Mouse (Mus musculus) liver, postnatal 0 days (tissue): ENCODE data around the gene Smo. TPM values are rescaled to one million over a fixed set of nuclear protein-coding genes. Genes with fewer than 3 reads are reported as not detected.

Experiments
- ATAC-seq: fragments of 200-750 bp; cut with Nextera tagmentation; 2 replicates; pipeline ENCODE4 v1.8.0; 2017; ENCODE audit warnings: mild to moderate bottlenecking, moderate library complexity
- DNase-seq: peaks from one replicate; pipeline ENCODE4 v3.0.0-alpha.2; 2016
- H3K27ac ChIP-seq: fragments of 300-500 bp; sonication (generic); 2 replicates; pipeline ENCODE4 v1.5.1; 2014; ENCODE audit warnings: antibody characterized with exemption, moderate library complexity, mild to moderate bottlenecking, low read depth
- H3K27me3 ChIP-seq: fragments of 300-500 bp; sonication (generic); 2 replicates; pipeline ENCODE4 v1.6.1; 2014; ENCODE audit warnings: low read length, control low read depth, mixed read lengths; ENCODE audit not compliant: insufficient read depth
- H3K36me3 ChIP-seq: fragments of 300-500 bp; sonication (generic); replicated peaks from 2 replicates; pipeline ENCODE4 v1.6.1; 2014; ENCODE audit warnings: mild to moderate bottlenecking, control low read depth, low read length, moderate library complexity, mixed read lengths; ENCODE audit not compliant: insufficient read depth
- H3K4me1 ChIP-seq: fragments of 300-500 bp; sonication (generic); 2 replicates; pipeline ENCODE4 v1.6.1; 2014; ENCODE audit warnings: antibody characterized with exemption, mild to moderate bottlenecking, control low read depth; ENCODE audit not compliant: insufficient read depth
- H3K4me2 ChIP-seq: fragments of 300-500 bp; sonication (generic); 2 replicates; pipeline ENCODE4 v1.6.1; 2014; ENCODE audit warnings: low read depth, mild to moderate bottlenecking, low read length, moderate library complexity, mixed read lengths
- H3K4me3 ChIP-seq: fragments of 300-500 bp; sonication (generic); 2 replicates; pipeline ENCODE4 v1.5.1; 2014; ENCODE audit warnings: low read depth, low read length
- H3K9ac ChIP-seq: fragments of 300-500 bp; sonication (generic); replicated peaks from 2 replicates; pipeline ENCODE4 v1.6.1; 2014; ENCODE audit warnings: mild to moderate bottlenecking, moderate library complexity
- H3K9me3 ChIP-seq: fragments of 300-500 bp; sonication (generic); 2 replicates; pipeline ENCODE4 v1.6.1; 2016; ENCODE audit warnings: mild to moderate bottlenecking, control low read depth, low read length, mixed read lengths
- CTCF ChIP-seq: sonication (generic); IDR thresholded peaks from 2 replicates; pipeline ENCODE4 v1.5.1; 2016; ENCODE audit warnings: antibody characterized with exemption, low read depth
- EP300 ChIP-seq: IDR thresholded peaks from 2 replicates; pipeline ENCODE4 v1.6.1; 2016; ENCODE audit warnings: antibody characterized with exemption, low read depth, mild to moderate bottlenecking
- WGBS: fragments of 180-500 bp; shearing (Covaris S2); extraction: QIAGEN DNeasy Blood & Tissue Kit; methylation state at CpG from one replicate; pipeline ENCODE4 v1.1.7; 2014; ENCODE audit not compliant: insufficient replicate concordance; 5-methylcytosine and 5-hydroxymethylcytosine counted together
- polyA plus RNA-seq: library from polyadenylated mRNA; unstranded; fragments of >200 nt; fragmentation: Nextera tagmentation; extraction: Ambion mirVana; gene quantifications from 2 replicates; pipeline ENCODE4 v1.2.1, GENCODE M21; 2015

Smo gene
- polyA plus RNA-seq, 1 experiment from 2014 or later = 2.2 TPM

DNA sequence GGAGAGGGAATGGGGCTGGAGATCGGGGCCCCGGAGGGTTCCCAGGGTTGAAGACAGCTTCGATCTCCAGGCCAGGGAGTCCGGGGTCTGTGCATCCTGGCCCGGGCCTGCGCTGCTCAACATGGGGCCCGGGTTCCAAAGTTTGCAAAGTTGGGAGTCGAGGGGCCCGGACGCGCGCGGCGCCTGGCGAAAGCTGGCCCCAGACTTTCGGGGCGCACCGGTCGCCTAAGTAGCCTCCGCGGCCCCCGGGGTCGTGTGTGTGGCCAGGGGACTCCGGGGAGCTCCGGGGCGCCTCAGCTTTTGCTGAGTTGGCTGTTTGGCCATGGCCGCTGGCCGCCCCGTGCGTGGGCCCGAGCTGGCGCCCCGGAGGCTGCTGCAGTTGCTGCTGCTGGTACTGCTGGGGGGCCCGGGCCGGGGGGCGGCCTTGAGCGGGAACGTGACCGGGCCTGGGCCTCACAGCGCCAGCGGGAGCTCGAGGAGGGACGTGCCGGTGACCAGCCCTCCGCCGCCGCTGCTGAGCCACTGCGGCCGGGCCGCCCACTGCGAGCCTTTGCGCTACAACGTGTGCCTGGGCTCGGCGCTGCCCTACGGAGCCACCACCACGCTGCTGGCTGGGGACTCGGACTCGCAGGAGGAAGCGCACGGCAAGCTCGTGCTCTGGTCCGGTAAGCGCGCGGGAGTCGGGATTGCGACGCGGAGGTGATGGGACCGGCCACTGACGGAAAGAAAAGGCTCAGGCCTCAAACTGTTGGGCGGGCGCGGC lies 567 bp downstream of the Smo start:
- DNase-seq = peak; percentile 74
- peak overlapping the region; percentile 84 for H3K9ac ChIP-seq
- H3K4me2 ChIP-seq = peak overlapping the region; percentile 74
- peak overlapping the region; percentile 71 for H3K27ac ChIP-seq
- H3K27me3 ChIP-seq = peaks cover 8% of the 10 kb centered on the region; the same call in 1 of the 2 replicates
- H3K4me3 ChIP-seq = peak overlapping the region; percentile 66
- H3K4me1 ChIP-seq = peaks cover 18% of the 10 kb centered on the region
- peak; percentile 78 for ATAC-seq
- no peaks in the 10 kb centered on the region for H3K9me3 ChIP-seq
- under 1% methylated on average over 51 of the region's 75 CpGs for WGBS
- no peaks in the 10 kb centered on the region for H3K36me3 ChIP-seq
- no peak for TF ChIP-seq CTCF
- no peak for TF ChIP-seq EP300

DNA sequence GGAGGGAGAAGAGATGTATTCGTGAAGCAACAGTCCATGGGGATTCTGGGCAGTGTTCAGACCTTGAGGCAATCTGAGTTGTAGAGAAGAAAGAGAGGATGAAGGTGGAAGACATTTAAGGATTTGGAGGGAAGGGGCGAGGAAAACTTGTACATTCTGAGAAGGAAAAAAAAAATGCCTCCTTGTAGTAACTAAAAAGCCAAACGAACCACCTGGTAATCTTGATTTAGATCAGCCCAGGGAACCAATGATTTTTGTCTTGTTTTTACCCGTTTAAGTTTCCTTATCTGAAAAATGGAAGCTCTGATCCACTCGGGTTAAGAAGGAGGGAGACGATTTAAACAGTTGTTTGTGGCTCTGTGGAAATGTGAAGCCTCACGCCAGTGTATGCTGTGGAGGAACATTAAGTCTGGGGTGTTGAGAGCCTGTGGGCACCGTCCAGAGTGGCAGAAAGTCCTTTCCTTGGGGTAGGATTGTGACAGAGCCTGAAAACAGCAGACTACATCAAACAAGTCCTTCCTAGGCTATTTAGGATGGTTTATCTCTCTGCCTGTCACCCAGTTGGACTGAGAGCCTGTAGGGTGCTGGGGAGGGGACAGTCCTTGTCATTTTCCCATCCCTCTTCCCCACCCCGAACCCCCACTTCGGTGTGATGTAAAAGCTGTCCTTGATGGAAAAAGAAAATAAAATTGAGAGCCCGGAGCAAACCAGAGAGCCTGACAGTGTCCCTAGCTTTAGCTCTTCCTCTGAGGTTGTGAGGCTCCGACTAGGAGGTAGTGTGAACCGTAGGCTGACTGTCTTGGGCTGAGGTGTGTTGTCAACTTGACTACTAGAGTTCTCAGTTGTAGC lies 1.5 kb downstream of the Smo start:
- H3K27me3 ChIP-seq = peaks cover 8% of the 10 kb centered on the region; the same call in 1 of the 2 replicates

DNA sequence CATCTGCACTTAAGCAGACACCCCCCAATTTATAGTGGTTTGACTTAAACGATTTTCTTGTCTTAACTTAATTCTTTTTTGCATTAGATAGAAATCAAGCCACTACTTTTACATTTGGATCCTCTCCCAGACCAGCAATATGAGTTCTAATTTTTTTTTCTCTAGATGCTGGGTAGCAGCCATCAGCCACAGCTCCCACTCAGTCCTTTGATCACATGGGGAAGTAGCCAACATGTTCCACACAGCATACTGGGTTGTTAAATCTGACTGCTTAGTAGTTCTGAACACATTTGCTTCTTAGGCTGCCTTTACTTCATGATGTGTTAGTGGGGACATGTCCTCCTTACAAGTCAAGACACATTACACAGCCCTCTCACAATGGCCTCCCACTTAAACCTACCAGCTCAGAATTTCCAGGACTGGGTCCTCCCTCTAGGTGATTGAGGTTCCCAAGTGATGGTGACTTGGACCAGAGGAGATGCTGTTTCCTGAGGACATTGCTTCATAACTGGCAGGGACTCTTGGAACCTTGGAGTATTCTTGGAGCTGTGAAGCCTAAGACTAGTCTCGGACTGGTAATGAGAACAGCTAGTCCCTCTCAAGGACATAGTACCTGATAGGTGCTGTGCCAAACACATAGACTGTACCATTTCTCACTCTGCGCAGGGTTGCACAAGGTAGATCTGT lies 16.3 kb downstream of the Smo start:
- 74% methylated on average over 3 of the region's 3 CpGs for WGBS
- Histone ChIP-seq H3K4me2 (no peak overlapping the region), H3K27ac (no peak overlapping the region), H3K4me3 (no peak overlapping the region), H3K9me3 (peaks cover 7% of the 10 kb centered on the region), H3K4me1 (no peaks in the 10 kb centered on the region; the same call in 1 of the 2 replicates), H3K9ac (no peak overlapping the region), H3K36me3 (no peaks in the 10 kb centered on the region), H3K27me3 (no peaks in the 10 kb centered on the region)
- DNase-seq (no peak), ATAC-seq (no peak)
- no peak for TF ChIP-seq EP300
- TF ChIP-seq CTCF = no peak

More for the DNA sequence above, 1.5 kb downstream of the Smo start:
- TF ChIP-seq EP300 (no peak), CTCF (no peak)
- no peaks in the 10 kb centered on the region for H3K36me3 ChIP-seq
- H3K4me1 ChIP-seq = peaks cover 18% of the 10 kb centered on the region
- H3K9ac ChIP-seq = peak overlapping the region; percentile 84
- no peak for ATAC-seq
- H3K27ac ChIP-seq = 0 out of 2 replicates have a peak overlapping the region, but pooled peaks have one; percentile 71
- 17% methylated on average over 13 of the region's 13 CpGs for WGBS
- H3K4me2 ChIP-seq = peak overlapping the region; percentile 74
- H3K9me3 ChIP-seq = no peaks in the 10 kb centered on the region
- DNase-seq = no peak
- H3K4me3 ChIP-seq = peak overlapping the region; percentile 66

DNA sequence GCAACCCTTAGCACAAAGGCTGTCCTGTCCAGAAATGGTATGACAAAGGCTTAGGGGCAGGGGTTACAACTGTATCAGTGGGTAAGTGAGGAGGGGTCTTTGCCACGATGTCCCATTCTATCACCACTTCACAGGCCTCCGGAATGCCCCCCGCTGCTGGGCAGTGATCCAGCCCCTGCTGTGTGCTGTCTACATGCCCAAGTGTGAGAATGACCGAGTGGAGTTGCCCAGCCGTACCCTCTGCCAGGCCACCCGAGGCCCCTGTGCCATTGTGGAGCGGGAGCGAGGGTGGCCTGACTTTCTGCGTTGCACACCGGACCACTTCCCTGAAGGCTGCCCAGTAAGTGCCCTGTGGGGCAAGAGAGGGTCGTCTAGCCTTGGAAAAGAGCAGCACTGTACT lies 18.0 kb downstream of the Smo start:
- Histone ChIP-seq H3K4me2 (no peak overlapping the region), H3K9me3 (peaks cover 3% of the 10 kb centered on the region), H3K9ac (no peak overlapping the region), H3K4me3 (no peak overlapping the region), H3K27ac (no peak overlapping the region), H3K36me3 (no peaks in the 10 kb centered on the region), H3K27me3 (no peaks in the 10 kb centered on the region), H3K4me1 (no peaks in the 10 kb centered on the region; the same call in 1 of the 2 replicates)
- WGBS = 83% methylated on average over 11 of the region's 11 CpGs
- TF ChIP-seq EP300 (no peak), CTCF (no peak)
- ATAC-seq = no peak
- no peak for DNase-seq

DNA sequence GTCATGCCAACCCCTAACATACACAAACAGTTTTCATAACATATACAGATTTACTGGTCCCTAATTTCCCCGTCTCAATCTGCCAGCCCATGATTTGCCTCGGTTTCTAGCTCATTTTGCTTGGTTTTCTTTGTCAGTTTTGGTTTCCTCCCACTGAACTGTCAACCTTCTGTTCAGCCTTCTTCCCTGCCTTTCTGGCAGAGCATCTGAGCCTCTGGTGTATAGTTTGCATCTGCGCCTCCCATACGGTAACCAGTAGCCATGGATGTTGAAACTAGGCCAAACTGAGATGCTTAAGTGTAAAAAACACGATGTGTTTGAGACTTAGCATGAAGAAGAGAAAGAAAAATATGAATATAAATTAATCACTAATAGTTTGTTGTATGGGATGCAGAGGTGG lies 20.7 kb downstream of the Smo start:
- TF ChIP-seq EP300 (no peak), CTCF (no peak)
- 73% methylated on average over 5 of the region's 5 CpGs for WGBS

More for the DNA sequence above, 20.7 kb downstream of the Smo start:
- H3K27ac ChIP-seq = peak overlapping the region; percentile 34; the same call in 1 of the 2 replicates
- H3K4me2 ChIP-seq = no peak overlapping the region
- no peak overlapping the region for H3K9ac ChIP-seq
- H3K9me3 ChIP-seq = no peaks in the 10 kb centered on the region
- no peaks in the 10 kb centered on the region; the same call in 1 of the 2 replicates for H3K4me1 ChIP-seq
- no peak overlapping the region for H3K4me3 ChIP-seq
- H3K36me3 ChIP-seq = no peaks in the 10 kb centered on the region
- no peaks in the 10 kb centered on the region for H3K27me3 ChIP-seq
- DNase-seq = no peak
- peak; percentile 44; the same call in 1 of the 2 replicates for ATAC-seq
